Mouse (Mus musculus) forebrain, embryonic 13.5 days (tissue): Measurements from ENCODE around the gene Tmem255b. TPM values are rescaled to one million over a fixed set of nuclear protein-coding genes. Genes with fewer than 3 reads are reported as not detected.

ENCODE experiments used
- ATAC-seq: fragments of 200-750 bp; cut with Nextera tagmentation; 2 replicates; pipeline ENCODE4 v1.8.0; 2017
- H3K27ac ChIP-seq: fragments of 300-500 bp; sonication (generic); 2 replicates; pipeline ENCODE4 v1.5.1; 2015; ENCODE audit warnings: inconsistent platforms, mild to moderate bottlenecking, moderate library complexity
- H3K27me3 ChIP-seq: fragments of 300-500 bp; sonication (generic); 2 replicates; pipeline ENCODE4 v1.6.1; 2015; ENCODE audit warnings: mild to moderate bottlenecking, inconsistent platforms
- H3K36me3 ChIP-seq: fragments of 300-500 bp; sonication (generic); 2 replicates; pipeline ENCODE4 v1.6.1; 2015; ENCODE audit warnings: mild to moderate bottlenecking, inconsistent platforms; ENCODE audit not compliant: poor library complexity, severe bottlenecking
- H3K4me1 ChIP-seq: fragments of 300-500 bp; sonication (generic); 2 replicates; pipeline ENCODE4 v1.6.1; 2015; ENCODE audit warnings: inconsistent platforms
- H3K4me2 ChIP-seq: fragments of 300-500 bp; sonication (generic); 2 replicates; pipeline ENCODE4 v1.6.1; 2015; ENCODE audit warnings: inconsistent platforms, mild to moderate bottlenecking, moderate library complexity
- H3K4me3 ChIP-seq: fragments of 300-500 bp; sonication (generic); 2 replicates; pipeline ENCODE4 v1.5.1; 2015; ENCODE audit warnings: mild to moderate bottlenecking, inconsistent platforms
- H3K9ac ChIP-seq: fragments of 300-500 bp; sonication (generic); 2 replicates; pipeline ENCODE4 v1.6.1; 2015; ENCODE audit warnings: mild to moderate bottlenecking, inconsistent platforms
- H3K9me3 ChIP-seq: fragments of 300-500 bp; sonication (generic); replicated peaks from 2 replicates; pipeline ENCODE4 v1.6.1; 2016; ENCODE audit warnings: inconsistent platforms
- WGBS: fragments of 180-500 bp; shearing (Covaris S2); methylation state at CpG from one replicate; pipeline ENCODE4 v1.1.7; 2015; 5-methylcytosine and 5-hydroxymethylcytosine counted together
- polyA plus RNA-seq: library from polyadenylated mRNA; unstranded; fragments of >200 nt; fragmentation: Nextera tagmentation; extraction: Ambion mirVana; gene quantifications from 2 replicates; pipeline ENCODE4 v1.2.1, GENCODE M21; 2015

The Tmem255b gene
- polyA plus RNA-seq, 1 experiment from 2014 or later: not detected

DNA sequence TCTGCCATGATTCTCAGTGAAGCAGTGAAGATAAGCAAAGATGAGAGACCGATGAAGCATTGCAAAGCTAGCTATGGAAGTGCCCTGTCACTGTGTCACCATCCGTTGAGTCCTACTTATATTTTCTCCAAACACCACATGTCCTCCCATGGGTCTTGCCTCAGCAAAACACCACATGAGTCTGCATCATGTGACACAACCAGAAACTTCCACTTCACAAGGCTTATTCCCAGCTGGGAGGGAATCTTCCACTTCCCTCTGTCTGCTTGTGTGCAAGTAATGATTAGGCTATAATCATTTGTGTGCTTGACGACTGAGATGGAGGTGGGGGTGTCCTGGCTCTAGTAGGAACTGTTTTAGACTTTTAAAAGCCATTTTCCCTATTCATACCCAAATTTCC is 66.2 kb downstream of the Tmem255b start:
- Histone ChIP-seq H3K4me3 (no peak overlapping the region), H3K36me3 (no peaks in the 10 kb centered on the region), H3K27me3 (no peaks in the 10 kb centered on the region), H3K9ac (no peak overlapping the region), H3K4me2 (no peak overlapping the region), H3K4me1 (no peaks in the 10 kb centered on the region), H3K27ac (no peak overlapping the region), H3K9me3 (no peaks in the 10 kb centered on the region)
- 84% methylated on average over 3 of the region's 3 CpGs for WGBS
- ATAC-seq: no peak

DNA sequence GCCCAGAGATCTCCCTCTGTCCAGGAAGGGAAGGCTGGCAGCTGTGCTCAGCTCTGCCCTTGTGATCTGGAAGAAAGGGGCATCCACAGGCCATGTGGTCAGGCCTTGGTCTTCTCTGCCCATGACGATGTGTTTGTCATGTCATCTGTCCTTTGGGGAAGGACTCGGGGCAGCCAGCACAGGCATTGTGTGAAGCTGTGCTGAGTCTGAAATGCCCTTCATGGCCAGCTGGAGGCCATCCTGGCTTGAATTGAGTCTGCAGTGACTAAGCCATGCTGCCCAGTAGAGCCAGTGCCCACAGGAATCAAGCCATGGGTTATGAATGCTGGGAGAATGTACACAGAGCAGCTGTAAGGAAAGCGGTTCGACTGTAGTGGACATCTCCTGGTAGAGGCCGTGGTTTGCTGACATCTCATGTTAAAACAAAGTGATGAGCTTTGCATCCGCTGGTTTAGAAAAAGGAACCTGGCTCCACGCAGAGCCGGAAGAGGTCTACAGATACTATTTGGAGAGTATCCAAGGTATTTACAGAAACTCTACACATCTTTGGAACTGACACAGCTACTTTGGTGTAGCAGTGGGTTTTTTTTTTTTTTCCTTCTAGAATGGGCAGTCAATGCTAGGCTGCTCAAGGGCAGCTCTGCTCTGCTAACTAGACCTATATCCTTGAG is 69.1 kb downstream of the Tmem255b start:
- Histone ChIP-seq H3K4me2 (no peak overlapping the region), H3K4me1 (no peaks in the 10 kb centered on the region), H3K4me3 (no peak overlapping the region), H3K27ac (no peak overlapping the region), H3K36me3 (no peaks in the 10 kb centered on the region), H3K9ac (no peak overlapping the region), H3K27me3 (no peaks in the 10 kb centered on the region), H3K9me3 (no peaks in the 10 kb centered on the region)
- ATAC-seq: no peak
- WGBS: 91% methylated on average over 8 of the region's 8 CpGs

DNA sequence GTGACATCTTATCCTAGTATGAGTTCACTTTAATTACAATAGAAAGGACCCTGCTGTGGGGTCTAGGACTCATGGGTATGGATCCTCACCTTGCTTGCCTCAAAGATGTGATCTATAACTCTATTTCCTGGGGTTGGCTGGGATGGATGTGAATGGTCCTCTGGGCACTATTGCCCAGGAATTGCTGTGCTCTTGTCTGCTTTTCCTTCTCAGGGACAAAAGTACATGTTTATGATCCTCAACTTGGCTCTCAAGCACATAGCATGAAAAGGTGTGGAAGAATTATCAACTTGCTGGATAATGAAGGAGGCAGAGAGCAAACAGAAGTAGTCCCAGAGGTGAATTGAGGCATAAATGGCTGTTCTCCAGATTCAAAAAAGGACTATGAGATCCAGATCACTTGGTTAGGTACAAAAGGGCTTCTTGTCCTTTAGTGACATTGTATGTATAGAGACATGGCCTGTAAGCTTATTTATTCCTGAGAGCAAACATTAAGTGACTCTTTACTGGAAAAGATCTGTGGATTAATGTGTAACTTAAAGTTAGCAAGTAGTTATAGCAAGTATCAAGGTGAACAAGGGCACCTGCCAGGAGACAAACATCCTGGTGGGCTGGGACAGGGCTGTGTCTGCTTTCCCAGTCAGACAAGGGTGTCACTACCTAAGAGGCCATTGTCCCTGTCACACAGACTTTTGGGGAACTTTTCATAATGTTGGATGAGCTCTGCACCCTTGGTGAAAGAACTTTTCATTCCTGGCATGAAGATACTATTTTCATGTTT is 70.1 kb downstream of the Tmem255b start:
- H3K27me3 ChIP-seq: no peaks in the 10 kb centered on the region
- no peak overlapping the region for H3K27ac ChIP-seq
- no peaks in the 10 kb centered on the region for H3K4me1 ChIP-seq
- ATAC-seq: no peak
- H3K36me3 ChIP-seq: no peaks in the 10 kb centered on the region
- no peak overlapping the region for H3K4me2 ChIP-seq
- H3K9me3 ChIP-seq: no peaks in the 10 kb centered on the region
- H3K4me3 ChIP-seq: no peak overlapping the region
- H3K9ac ChIP-seq: no peak overlapping the region

DNA sequence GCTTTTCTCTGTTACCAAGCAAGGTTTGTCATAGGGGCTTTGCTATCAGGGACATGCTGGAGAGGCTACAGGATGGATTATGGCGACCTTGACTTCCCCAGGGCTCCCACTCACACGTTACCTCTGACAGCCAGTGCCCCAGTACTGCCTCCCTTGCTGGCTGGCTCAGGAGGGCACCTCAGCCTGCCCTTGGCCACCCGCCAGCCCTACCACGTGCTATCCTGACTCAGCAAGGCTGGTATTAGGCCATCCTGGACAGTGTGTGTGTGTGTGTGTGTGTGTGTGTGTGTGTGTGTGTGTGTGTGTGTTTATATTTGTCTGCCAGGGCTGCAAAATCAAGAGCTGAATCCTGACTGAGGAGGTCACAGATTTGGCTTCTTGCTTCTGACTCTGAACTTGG is 71.9 kb downstream of the Tmem255b start:
- no peaks in the 10 kb centered on the region for H3K4me1 ChIP-seq
- H3K27ac ChIP-seq: no peak overlapping the region
- no peaks in the 10 kb centered on the region for H3K9me3 ChIP-seq
- no peak overlapping the region for H3K9ac ChIP-seq
- no peaks in the 10 kb centered on the region for H3K27me3 ChIP-seq
- no peak overlapping the region for H3K4me2 ChIP-seq
- no peaks in the 10 kb centered on the region for H3K36me3 ChIP-seq
- 43% methylated on average over 4 of the region's 4 CpGs for WGBS
- no peak overlapping the region for H3K4me3 ChIP-seq
- no peak for ATAC-seq

DNA sequence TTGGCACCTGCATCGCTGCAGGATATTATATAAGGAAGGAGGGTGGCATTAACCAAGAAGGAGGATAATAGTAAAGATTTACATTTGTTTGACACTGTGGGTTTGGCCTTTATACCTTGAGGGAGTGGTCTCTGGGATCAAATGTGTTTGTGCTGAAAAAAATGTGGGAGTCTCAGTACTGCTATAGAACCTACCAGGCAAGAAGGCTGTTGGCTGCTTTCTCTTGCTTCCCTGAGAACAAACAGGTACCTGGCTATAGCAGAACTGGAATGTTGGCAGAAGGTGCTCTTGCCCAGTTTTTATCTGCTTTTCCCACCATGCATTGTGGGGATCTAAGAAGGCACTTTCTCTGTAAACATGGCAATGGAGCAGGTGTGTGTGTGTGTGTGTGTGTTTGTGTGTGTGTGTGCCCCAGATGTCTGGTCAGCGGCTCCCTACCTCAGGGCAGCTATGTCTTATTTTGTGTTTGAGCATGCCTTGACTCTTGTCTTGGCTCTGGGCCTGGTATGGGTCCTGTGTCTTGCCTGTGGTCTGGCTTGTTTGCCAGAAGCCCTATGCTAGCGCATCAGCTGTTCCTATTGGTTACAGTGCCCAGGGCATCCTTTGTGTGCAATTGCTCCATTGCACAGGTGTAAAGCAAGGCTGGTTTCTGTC is 72.4 kb downstream of the Tmem255b start:
- no peak overlapping the region for H3K4me2 ChIP-seq
- H3K27ac ChIP-seq: no peak overlapping the region
- no peak overlapping the region for H3K9ac ChIP-seq
- H3K36me3 ChIP-seq: no peaks in the 10 kb centered on the region
- H3K4me1 ChIP-seq: no peaks in the 10 kb centered on the region
- ATAC-seq: no peak
- 83% methylated on average over 3 of the region's 3 CpGs for WGBS
- no peak overlapping the region for H3K4me3 ChIP-seq
- no peaks in the 10 kb centered on the region for H3K27me3 ChIP-seq
- no peaks in the 10 kb centered on the region for H3K9me3 ChIP-seq

DNA sequence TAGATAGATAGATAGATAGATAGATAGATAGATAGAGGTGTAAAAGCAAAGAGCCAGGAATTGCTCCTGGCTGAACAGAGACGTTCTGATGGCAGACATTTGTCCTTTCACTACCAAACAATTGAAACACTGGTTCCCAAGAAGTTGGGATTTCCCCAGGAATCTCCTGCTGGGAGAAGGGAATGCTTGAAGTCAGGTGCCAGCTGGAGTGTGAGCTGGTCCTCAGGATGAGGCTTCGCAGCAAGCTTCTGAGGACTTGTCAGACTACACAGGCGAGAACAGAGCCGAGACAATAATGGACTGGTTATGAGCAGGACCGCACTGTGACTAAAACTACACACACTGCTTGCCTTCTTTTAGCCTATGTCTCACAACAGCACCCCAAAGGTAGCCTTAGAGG is 77.0 kb downstream of the Tmem255b start:
- 80% methylated on average over 5 of the region's 5 CpGs for WGBS
- ATAC-seq: no peak
- no peaks in the 10 kb centered on the region for H3K27me3 ChIP-seq

DNA sequence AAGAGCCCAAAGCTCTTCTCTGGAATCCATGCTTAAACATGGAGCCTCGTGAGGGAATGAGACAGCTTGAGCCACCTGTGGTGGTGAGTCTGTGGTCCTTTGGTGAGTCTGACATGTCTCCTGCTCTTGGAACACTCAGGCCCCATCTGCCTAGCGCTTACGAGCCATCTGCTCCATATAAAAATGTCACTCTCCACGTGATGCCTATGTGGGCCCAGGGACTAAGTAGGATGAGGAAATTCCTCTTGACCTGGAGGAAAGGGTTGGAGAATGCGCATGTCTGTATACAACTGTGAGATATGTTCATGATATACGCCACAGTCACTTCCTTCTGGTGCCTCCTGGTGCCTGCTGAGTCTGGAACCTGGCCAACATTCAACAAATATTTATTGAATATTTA is 77.7 kb downstream of the Tmem255b start:
- Histone ChIP-seq H3K27ac (no peak overlapping the region), H3K27me3 (no peaks in the 10 kb centered on the region), H3K9ac (no peak overlapping the region), H3K9me3 (no peaks in the 10 kb centered on the region), H3K36me3 (no peaks in the 10 kb centered on the region), H3K4me3 (no peak overlapping the region), H3K4me2 (no peak overlapping the region), H3K4me1 (no peaks in the 10 kb centered on the region)
- 78% methylated on average over 6 of the region's 6 CpGs for WGBS
- ATAC-seq: no peak

More for the DNA sequence above, 77.0 kb downstream of the Tmem255b start:
- no peak overlapping the region for H3K27ac ChIP-seq
- no peak overlapping the region for H3K4me3 ChIP-seq
- no peaks in the 10 kb centered on the region for H3K36me3 ChIP-seq
- H3K4me1 ChIP-seq: no peaks in the 10 kb centered on the region
- H3K9me3 ChIP-seq: no peaks in the 10 kb centered on the region
- no peak overlapping the region for H3K9ac ChIP-seq
- H3K4me2 ChIP-seq: no peak overlapping the region

DNA sequence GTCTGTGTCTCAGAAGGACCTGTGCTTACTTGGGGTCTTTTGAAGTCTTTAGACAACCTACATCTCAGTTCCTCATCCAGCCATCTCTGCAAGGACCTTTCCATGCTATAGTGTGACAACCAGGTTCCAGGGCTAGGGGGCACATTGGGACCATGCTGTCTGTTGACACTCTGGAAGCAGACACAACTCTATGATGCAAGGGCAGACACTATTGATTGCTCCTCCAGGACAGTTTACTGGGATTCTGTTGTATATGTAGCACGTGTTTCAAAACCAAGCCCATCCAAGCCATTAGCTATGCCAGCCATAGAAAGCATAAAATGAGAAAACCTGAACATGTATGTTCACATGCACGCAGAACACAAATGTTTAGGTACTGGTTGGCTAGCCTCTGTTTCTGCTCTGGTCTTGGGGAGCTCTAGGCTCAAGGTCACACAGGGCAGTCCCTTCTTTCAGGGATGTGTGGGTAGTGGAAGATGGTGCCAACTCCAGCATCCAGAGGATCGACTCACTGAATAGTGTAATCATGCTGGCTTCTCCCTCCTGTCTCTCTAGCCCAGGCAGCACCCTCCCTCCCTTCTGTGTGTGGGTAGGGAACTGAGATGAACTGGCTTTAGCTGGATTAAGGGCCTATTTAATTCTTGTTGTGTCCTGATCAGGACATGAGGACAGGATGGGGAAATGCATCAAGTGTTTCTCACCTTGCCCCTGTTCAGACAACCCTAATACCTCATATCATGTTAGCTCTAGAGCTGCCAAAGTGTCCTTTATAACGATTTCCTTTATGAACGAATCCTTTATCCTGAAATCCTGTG is 78.8 kb downstream of the Tmem255b start:
- 73% methylated on average over 5 of the region's 5 CpGs for WGBS
- Histone ChIP-seq H3K27me3 (no peaks in the 10 kb centered on the region), H3K36me3 (no peaks in the 10 kb centered on the region), H3K4me2 (no peak overlapping the region), H3K9ac (no peak overlapping the region), H3K27ac (no peak overlapping the region), H3K4me3 (no peak overlapping the region), H3K4me1 (no peaks in the 10 kb centered on the region), H3K9me3 (no peaks in the 10 kb centered on the region)
- ATAC-seq: no peak

DNA sequence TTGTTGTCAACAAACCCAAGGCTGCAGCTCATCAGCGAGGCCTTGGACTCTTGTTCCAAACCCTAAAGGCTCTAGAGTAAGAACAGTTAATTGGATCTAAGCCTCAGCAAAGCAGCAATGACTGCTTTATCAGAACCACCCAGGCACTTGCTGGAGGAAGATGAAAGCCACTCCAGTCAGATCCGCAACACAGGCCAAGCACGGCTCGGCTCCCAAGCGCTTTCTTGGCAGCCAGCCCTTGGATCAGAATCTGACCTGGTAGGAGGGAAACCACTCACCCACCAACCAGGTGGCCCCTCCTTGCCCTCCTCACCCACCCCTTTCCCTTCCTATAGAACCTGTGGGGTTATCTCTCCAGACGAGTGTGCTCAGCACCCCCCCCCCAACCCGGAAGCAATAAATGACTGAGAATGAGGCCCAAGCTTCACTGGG is 81.0 kb downstream of the Tmem255b start:
- Histone ChIP-seq H3K9me3 (no peaks in the 10 kb centered on the region), H3K4me2 (no peak overlapping the region), H3K36me3 (no peaks in the 10 kb centered on the region), H3K9ac (no peak overlapping the region), H3K27ac (no peak overlapping the region), H3K27me3 (no peaks in the 10 kb centered on the region), H3K4me3 (no peak overlapping the region), H3K4me1 (no peaks in the 10 kb centered on the region)
- ATAC-seq: no peak
- WGBS: 69% methylated on average over 7 of the region's 7 CpGs

DNA sequence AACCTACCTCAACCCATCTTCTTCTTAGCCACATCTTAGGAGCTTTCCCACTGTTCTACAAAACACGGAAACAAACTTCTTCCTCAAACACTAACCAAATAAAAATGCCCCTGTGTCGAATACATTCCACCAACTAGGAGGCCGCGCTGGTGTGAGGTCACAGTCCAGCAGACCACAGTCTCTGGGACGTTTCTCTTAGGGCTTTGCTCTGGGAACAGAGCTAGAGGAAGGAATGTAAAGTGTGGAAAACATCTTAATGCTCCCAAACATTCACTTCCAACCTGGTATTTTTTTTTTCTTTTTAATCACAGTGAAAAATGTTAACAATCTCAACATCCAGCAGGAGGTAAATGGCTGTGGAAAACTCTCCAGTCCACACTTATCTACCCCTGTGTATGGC is 81.7 kb downstream of the Tmem255b start:
- Histone ChIP-seq H3K4me1 (no peaks in the 10 kb centered on the region), H3K9me3 (no peaks in the 10 kb centered on the region), H3K4me2 (no peak overlapping the region), H3K36me3 (no peaks in the 10 kb centered on the region), H3K4me3 (no peak overlapping the region), H3K27me3 (no peaks in the 10 kb centered on the region), H3K27ac (no peak overlapping the region), H3K9ac (no peak overlapping the region)
- ATAC-seq: no peak
- 85% methylated on average over 5 of the region's 5 CpGs for WGBS

DNA sequence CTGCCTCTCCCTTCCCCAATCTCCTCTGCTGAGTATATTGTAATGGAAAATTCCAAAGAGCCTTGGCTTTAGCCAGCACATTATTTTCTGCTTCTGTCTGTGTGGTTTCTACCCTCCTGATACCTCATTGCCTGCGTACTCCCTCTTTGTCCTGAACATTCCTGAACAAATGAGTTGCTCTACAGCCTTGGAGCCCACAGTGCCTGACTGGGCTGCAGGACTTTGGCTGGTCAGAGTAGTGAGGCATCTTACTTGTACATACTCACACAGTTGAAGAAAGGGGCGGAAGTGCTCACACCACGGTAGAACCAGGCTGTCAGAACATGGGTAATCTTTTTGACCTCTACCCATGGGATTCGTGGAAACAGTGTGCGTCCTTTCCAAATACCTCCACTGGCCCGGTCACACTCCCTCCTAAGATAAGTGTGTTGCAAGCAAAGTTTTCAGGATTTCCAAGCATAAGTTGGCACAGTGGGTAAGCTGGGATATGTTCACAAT is 82.3 kb downstream of the Tmem255b start:
- Histone ChIP-seq H3K9ac (no peak overlapping the region), H3K4me1 (no peaks in the 10 kb centered on the region), H3K4me3 (no peak overlapping the region), H3K27me3 (no peaks in the 10 kb centered on the region), H3K9me3 (no peaks in the 10 kb centered on the region), H3K36me3 (no peaks in the 10 kb centered on the region), H3K27ac (no peak overlapping the region), H3K4me2 (no peak overlapping the region)
- 91% methylated on average over 6 of the region's 6 CpGs for WGBS
- ATAC-seq: no peak
